Mouse (Mus musculus): Measurements from ENCODE around the gene Ndufa11.

Ndufa11 gene

DNA sequence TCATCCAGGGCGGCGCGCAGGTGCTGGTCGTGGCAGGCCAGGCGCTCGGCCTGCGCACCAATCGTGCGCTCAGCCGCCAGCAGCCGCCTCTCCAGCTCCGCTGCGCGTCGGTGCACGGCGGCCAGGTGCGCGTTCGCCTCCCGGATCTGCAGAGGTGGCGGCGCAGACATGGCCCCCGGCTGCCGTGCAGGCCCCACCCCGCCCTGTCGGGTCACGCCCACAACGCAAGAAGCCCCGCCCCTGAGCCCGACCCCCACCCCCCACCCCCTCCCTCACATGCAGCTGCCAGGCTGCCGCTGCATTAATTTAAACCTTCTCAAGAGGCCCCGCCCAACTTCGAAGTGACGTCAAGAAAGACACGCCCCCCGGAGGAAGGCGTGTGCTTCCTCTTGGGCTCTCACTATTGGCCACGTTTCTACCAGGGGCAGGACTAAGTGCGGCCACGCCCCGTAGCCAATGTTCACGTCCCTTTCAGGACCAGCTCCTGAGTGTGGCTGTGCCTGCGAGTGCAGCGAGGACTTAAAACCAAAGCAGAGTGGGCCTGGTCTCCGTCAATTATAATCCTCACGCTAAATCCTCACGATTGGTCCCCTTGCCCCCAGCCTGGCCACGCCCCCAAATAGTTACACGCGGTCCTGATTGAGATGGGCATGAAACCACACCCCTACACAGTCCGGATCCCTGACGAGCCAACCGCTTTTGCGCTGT, 758 bp upstream of the Ndufa11 start:
- peak; percentile 99 for DNase-seq (ENCODE audit: low spot score)

DNA sequence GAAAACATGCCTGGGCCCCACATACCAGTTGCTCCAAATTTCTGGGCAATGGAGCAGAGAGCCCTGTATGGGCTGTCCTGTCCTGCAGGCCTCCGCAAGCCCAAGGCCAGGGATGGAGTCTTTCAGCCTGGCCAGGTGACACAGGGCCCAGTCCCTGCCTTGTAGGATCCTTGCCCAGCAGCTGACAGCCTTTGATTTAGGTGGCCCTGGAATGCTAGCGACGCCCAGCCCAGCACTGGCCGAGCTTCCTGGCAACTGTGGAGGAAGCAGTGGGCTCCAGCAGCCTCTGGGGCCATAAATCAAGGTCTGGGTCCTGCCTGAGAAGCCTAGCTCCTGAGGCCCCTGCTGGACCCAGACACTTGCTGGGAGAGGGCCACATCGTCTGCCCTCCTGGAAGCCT, 4.9 kb downstream of the Ndufa11 start:
- no peak for DNase-seq (ENCODE audit: low spot score)

DNA sequence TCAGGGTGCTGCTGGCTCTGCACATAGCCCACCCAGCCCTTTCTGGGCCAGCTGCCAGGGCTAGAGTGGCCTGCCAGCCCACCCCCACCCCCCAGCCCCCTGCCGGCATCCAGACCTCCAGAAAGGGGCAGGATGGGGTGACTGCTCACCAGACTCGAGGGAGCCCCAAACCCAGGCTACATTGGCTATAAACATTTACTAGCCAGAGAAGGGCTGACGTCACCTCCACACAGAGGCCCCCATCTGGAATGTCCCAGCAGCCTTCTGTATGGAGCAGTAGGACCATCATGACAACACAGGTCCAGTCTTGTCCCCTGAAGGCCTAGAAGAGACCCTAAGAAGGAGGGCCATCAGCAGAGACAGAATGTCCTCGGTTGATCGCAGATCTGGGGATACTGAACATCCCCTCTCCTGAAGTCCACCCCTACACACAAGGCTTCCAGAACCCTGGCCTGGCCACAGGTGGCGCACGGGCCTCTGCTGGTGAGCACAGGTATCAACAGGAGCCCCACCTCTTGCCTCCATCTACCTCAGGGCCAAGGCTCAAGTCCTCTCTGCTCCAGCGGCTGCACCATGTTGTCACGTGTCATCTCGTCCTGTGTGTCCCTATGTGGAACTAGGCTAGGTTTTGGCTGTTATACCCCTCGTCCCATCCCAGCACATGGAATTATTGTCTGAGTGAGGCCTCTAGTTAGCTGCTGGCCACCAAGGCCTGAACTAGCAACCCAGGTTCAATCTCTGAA, 6.0 kb downstream of the Ndufa11 start:
- no peak for DNase-seq (ENCODE audit: low spot score)

GRCm38 (mm10) chr17:56727029-56727649, 9.6 kb downstream of the Ndufa11 start:
- DNase-seq (ENCODE audit: low spot score) = no peak

DNA sequence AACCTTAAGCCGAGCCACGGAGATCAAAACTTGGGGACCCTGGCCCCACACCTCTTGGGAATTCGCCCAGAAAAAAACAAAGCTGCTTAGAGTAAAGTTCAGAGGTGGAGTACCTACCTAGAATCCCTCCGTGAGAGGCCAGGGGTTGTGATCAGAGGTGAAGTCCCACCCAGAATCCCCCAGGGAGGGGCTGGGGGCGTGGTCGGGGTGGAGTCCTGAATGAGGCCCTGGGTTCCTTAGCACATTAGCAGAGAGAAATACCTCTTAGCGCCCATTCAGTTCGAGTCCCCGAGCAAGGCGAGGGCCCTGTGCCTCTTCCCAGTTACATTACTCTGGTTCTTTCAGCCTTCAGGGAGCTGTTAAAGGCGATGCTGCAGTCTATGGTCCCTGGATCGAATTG, 10.1 kb downstream of the Ndufa11 start:
- DNase-seq (ENCODE audit: low spot score) = no peak

DNA sequence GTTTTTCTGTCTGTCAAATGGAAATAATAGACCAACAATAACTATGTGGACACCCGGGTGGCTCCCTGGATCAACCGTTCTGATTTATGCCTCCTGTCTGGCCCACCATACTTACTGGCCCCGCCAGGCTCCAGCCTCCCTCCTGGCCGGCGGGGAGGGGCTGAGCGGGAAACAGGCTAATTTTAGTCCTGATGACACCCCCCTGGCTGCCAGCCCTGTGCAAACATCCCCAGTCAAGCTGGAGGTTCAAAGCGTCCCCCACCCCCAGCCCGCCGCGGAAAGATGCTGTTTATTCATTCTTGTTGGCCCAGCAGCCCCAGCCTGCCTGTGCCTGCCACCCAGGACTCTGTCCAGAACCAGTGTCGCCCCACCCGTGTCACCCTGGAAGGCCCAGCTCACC, 10.6 kb downstream of the Ndufa11 start:
- no peak for DNase-seq (ENCODE audit: low spot score)

DNA sequence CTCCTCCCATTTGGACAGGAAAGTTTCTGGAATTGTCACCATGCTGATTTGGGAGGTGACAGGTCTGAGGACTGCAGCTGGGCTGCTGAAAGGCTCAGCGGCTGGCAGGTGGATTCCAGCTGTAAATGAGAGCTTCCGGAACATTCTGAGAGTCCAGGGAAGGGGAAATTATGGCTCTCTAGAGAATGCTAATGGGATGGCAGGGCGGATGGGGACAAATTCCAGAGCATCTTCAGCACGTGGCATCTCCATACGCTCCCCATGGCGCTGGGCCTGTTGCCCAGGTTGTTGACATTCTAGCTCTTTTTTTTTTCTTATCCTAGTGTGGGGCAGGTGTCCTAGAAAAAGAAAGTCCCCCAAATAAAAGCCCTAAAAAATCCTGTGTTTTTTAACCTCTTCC, 11.6 kb downstream of the Ndufa11 start:
- DNase-seq (ENCODE audit: low spot score) = no peak

GRCm38 (mm10) chr17:56729656-56730055, 12.1 kb downstream of the Ndufa11 start:
- DNase-seq (ENCODE audit: low spot score) = no peak

DNA sequence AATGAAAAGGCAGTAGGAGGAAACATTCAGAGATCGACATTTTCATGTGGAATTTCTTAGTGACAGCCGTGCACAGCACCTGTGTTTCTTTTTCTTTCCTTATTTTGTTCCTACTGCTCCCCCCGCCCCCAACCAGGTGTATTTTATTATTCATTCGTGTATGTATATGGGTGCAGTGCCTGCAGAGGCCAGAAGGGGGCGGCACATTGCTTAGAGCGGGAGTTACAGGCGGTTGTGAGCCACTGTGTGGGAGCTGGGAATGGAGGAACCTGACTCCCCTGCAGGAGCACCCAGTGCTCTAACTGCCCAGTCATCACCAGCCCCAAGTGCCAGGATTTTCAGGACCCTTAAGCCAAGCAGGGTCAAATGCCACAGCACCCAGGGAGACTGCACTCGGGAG, 19.0 kb downstream of the Ndufa11 start:
- DNase-seq (ENCODE audit: low spot score) = no peak

GRCm38 (mm10) chr17:56738221-56738620, 20.7 kb downstream of the Ndufa11 start:
- DNase-seq (ENCODE audit: low spot score) = no peak

GRCm38 (mm10) chr17:56740118-56740787, 22.7 kb downstream of the Ndufa11 start:
- DNase-seq (ENCODE audit: low spot score) = no peak

DNA sequence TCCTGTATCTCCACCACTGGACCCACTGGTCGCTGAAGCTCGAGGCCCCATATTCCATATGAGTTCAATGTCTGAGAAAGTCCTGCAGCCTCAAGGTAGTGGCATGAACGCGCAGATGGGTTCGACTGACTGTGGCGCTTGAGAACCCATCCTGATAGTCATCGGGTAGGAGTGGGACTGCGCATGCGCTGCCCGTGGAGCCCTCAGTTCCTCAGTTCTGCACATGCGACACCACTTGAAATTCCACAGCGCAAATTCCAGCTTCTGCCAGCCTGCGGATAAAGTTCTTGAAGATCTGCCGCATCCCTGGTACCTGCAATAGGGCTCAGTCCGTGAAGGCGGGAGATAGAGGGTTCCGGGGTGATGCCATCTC, 23.2 kb downstream of the Ndufa11 start:
- no peak for DNase-seq (ENCODE audit: low spot score)

DNA sequence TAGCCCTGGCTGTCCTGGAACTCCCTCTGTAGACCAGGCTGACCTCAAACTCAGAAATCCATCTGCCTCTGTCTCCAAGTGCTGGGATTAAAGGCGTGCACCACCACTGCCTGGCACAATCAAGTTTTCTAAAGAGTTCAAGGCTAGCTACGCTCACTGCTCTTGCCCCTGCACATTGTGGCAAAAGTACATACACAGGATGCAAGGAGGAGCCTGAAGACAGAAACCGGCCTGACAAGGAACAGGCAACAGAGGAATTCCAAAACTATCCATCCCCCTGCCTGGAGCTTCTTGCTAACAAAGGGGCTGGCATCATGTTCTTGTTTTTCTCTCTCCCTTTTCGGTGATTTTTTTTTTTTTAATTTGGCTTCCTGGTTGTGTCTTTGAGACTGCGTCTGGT, 26.6 kb downstream of the Ndufa11 start:
- no peak for DNase-seq (ENCODE audit: low spot score)

DNA sequence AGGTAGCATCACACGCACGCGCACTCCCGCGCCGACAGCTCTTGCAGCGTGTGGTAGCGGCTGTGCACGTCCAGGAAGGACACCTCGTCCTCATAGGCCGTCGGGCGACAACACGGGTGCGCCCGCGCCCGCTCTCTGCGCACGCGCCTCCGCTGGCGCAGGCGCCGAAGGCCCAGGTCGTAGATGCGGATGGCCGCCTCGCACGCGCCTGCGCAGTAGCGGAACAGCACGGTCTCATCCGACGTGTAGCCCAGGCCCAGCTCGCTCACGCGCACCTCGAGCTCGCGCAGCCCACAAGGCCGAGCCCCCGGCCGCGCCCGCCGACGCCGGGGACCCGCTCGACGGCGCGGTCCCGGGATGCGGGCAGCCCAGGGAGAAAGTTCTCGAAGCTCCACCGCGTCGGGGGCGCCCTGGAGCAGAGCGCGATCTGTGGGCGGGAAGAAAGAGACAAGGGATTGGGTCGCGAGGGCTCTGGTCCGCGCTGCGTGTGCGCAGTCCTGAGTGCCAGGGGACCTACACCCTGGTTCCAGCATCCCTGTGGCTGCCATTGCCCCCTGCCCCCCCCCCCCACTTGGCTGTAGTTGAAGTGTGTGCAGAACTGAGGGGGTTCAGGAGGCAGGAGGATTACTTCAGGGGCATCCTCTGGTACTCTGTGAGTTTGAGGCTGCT, 34.0 kb downstream of the Ndufa11 start:
- no peak for DNase-seq (ENCODE audit: low spot score)

- no peak for DNase-seq (ENCODE audit: low spot score)
Observed at GRCm38 (mm10) chr17:56753452-56753851, 35.9 kb downstream of the Ndufa11 start.

- no peak for DNase-seq (ENCODE audit: low spot score)
Observed at GRCm38 (mm10) chr17:56754271-56755185, 37.0 kb downstream of the Ndufa11 start.

- DNase-seq (ENCODE audit: low spot score) = no peak
Observed at GRCm38 (mm10) chr17:56756703-56757399, 39.3 kb downstream of the Ndufa11 start.

DNA sequence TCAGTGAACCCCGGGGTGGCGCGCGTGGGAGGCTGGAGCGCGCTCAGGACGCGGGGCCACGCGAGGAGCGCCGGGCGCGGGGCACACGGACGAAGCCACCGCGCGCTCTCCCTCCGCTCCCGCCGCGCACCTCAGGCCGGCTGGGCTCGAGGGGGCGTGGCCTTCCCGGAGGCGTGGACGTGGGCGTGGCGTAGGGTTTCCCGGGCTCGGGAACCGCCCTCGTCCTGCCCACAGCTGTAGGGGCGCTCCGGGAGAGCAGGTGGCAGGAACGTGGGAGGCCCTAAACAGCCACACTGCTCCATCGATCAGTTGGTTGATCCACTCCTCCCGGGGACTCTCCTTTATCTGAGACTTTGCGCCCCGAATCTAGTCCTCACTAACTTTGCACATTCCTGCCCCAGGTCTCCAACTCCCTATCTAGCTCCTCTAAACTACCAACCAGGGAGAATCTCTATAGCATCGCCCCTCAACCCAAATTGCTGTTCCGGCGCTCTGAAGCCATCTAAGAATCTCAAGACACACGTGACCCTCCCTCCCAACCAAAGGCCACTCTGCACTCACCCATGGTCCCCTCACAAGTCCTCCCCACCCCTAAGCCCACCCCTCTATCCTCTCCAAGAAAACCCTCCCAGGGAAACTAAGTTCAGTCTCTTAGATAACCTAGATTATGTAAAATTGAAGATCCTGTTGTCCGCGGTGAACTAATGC, 40.0 kb downstream of the Ndufa11 start, which contains the start of gene Nrtn:
TSS of gene Nrtn (minus strand) at position 115 of the 708 bp plus-strand sequence.
- DNase-seq (ENCODE audit: low spot score) = peak; percentile 73

DNA sequence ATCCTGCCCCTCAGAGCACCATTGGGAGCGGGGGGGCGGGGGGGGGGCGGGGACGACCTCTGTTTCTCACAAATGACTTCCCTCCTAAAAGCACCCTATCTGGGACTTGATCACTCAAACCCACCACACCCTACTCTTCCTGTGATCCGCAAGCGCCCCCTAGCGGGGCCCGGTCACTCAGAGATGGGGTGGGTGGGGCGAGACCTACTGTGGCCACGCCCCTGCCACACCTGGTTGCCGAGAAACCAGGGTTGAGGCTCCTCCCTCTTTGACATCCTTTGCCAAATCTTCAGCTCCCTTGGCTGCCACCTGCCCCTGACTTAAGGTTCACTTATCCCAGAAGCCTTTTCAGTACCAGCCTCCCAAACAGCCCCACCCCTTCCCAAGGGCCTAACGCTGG, 40.6 kb downstream of the Ndufa11 start:
- peak; percentile 69 for DNase-seq (ENCODE audit: low spot score)

DNA sequence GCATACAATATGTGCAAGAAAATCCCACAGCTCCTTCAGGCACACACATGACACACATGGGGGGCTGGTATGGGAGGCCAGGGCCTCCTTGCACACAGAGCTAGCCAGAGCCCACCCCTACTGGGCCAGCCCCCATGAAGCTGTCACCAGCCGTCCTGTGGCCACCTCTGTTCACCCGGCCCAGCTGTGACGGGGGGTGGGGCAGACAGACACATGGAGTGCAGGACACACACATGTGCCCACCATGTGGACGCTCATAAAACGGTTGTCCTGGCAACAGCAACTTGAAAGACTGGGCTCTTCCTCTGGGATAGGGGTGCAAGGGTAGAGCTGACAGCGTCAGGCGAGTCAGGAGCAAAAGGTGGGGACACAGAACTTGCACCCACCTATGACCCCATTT, 41.7 kb downstream of the Ndufa11 start:
- no peak for DNase-seq (ENCODE audit: low spot score)
